Mouse (Mus musculus) embryonic fibroblast, embryonic 13.5 days (primary cell): ENCODE data around the gene Spib.

Experiments used
- CTCF ChIP-seq: IDR thresholded peaks from 2 replicates; pipeline ENCODE4 v1.5.1; 2011; ENCODE audit warnings: mild to moderate bottlenecking, control low read depth, low read length, moderate library complexity, borderline replicate concordance; ENCODE audit not compliant: insufficient read depth
- POLR2A ChIP-seq: IDR thresholded peaks from 2 replicates; pipeline ENCODE4 v1.6.1; 2011; ENCODE audit warnings: low read depth, mild to moderate bottlenecking, control low read depth, low read length, moderate library complexity

DNA sequence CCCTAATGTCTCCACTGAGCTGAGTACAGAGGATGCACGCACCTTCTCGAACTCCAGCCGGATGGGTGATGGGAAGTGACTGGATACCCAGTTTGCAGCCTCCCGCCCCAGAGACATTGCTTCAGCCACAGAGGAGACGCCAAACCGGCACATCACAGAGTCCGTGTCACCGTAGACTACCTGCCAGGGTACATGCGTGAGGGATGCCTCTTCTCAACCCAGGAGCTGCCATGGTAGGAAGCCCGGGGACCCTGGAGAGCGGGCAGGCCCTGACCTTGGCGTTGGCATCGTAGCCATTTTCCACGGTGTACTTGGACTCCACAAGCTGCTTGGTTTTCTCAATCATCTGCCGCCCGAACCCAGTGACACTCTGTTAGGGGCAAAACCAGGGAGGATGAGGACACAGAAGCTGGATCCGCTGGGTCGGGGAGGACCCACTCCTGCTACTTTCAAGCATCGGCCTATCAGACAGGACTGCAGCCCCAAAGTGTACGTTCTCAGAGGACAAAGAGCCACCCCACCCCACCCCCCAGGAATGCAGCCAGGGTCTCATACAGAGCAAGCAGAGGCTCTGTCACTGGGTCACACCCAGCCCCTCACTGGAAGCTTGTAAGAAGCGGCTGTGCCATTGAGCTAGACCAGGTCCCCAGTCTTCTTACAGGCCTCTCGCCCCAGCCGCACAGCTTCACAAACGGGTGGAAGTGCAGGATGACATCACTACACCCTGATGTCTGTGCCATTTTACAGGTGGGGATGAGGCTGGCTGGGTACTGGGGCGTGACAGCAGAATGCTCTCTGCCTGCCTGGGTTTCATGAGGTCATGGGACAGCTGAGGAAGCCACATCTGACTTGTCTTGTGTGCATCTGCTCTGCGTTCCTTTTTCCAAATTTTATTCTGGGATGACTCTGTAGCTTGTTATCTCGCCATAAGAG, 4.1 kb upstream of the Spib start:
- TF ChIP-seq CTCF (no peak), POLR2A (no peak)
